Mouse (Mus musculus) v-Abl transformed pro-B cells (cell line): ENCODE data around the gene Htr2b.

Experiments used
- in situ Hi-C, 2 experiments: fragments of 400-800 bp; cut with MboI; formaldehyde crosslinking; loops; one replicate each; pipeline ENCODE4 v1.15.1; 2025; ENCODE audit not compliant: unreplicated experiment in 2 of 2

The Htr2b gene

DNA sequence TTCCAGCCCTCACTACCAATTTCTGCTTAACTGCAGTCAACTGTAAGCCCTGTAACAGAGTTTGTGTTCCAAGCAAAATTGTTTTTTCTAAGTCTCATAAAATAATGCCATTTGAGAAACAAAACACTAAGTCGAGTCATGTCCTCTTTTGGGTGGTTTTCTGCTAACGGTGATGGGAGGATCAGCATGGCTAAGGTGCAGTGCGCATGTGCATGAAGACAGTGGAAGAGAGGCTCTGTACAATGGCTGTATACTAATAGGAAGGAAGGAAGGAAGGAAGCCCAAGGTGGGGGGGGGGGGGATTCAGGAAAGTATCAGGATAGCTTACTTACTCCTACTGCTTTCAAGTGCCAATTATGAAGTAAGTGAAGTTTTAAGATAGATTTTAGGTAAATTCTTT, 2.4 kb upstream of the Htr2b start:
- in situ Hi-C loops, result loop anchor here in 1 of 2 experiments (25.0 kb wide), 1 partner anchor 1873 kb away; no protein-coding TSS in a partner anchor

DNA sequence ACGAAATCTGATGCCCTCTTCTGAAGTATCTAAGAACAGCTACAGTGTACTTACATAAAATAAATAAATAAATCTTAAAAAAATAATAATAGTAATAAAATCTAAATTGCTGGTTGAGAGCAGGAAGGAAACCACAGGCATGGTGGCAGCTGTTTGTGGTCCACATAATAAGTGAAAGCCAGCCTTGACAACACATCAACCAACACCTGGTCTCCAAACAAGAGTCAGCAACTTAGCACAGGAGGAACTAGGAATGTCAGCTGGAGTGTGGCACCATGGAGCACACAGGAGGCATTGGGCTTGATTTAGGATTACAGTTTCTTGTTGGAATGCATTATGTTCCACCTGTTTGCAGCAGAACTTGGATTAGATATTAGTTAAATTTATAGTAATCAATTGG, 6.7 kb downstream of the Htr2b start:
- in situ Hi-C loops, result loop anchor here in 1 of 2 experiments (25.0 kb wide), 1 partner anchor 1882 kb away; no protein-coding TSS in a partner anchor

DNA sequence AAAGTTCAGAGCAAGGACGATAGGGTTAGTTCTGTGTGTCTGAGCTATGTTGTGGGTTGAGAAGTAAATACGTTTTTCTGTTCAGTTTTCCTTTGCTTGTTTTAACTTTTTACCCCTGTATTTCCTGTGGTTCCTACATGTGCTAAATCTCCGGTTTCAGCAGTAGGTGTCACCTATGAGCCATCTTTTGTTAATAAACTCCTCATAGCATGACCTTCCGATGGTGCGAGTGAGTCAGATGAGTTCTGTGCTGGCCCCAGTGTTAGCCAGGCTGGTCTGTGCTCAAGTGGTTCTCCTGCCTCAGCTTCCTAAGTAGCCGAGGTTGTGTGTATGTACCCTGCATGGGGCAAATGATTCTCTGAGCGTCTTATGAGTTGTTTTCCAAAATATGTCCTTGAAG, 17.4 kb downstream of the Htr2b start:
- in situ Hi-C loops, result loop anchor here in 1 of 2 experiments (25.0 kb wide), 1 partner anchor 1143 kb away; no protein-coding TSS in a partner anchor

DNA sequence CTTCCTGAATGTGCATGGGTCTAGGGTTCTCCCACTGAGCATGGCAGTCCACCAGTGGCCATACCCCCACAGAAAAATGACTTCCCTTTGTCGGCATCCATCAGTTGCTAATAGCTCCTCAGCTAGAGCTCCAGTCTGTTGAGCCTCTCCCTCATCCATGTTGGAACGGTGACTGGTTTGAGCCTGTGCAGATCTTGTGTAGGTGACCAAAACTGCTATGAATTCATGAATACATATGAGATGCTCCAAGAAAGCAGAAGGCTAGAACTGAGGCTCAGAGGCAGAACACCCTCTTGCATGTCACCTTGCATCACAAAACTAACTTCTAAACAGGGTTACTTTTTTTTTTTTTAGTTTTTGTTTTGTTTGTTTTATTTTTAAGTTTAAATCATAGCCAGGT, 35.2 kb downstream of the Htr2b start:
- in situ Hi-C loops, result loop anchor here (10.0 to 25.0 kb wide), 2 partner anchors 258 to 1161 kb away; no protein-coding TSS in a partner anchor

DNA sequence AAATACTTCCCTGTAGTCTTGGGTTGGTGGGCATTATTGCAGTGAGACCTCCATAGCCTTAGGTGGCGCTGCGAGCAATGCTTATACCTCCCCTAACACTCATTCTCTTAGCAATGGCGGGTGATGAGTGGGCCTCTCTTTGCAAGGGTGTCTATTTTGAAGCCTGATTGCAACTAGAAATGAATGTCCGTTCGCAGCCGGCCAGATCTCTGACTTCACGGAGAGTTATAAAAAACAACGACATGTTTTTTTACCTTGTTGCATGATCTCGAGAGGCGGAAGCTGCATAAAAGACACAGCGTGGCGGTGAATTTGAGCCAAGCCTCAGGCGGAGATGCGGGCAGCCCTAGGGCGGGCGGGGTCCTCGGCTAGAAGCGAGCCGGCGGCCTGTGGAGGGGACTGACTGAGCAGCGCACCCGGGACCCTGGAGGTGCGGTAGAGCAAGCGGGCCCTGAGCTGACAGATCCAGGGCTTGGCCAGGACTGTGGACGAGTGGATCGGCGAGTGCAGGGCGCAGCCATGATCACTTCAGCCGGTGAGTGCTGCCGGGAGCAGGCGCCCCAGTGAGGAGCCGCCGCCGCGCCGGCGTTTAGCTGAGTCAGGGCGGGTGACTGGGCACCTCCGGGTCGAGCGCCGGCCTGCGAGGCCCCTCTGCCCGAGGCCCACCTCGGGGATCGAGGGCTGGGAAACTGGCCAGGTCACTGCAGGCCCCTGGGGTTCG, 47.3 kb downstream of the Htr2b start, which contains the start of gene Psmd1:
Gene Psmd1 (plus strand): TSS at position 117 of the 721 bp plus-strand sequence.
- in situ Hi-C loops, result no loop called here

DNA sequence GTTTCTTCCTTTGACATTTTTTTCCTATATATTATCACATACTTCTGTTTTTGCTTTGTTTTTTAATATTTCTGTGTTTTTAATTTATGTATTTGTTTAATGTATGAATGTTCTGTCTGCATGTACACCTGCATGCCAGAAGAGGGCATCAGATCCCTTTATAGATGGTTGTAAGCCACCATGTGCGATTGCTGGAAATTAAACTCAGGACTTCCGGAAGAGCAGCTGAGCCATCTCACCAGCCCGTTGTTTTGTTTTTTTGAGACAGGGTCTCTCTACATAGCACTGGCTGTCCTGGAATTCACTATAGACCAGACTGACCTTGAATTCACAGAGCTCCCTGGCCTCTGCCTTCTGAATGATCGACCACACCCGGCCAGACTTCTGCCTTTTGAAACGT, 49.2 kb downstream of the Htr2b start:
- in situ Hi-C loops, result no loop called here

DNA sequence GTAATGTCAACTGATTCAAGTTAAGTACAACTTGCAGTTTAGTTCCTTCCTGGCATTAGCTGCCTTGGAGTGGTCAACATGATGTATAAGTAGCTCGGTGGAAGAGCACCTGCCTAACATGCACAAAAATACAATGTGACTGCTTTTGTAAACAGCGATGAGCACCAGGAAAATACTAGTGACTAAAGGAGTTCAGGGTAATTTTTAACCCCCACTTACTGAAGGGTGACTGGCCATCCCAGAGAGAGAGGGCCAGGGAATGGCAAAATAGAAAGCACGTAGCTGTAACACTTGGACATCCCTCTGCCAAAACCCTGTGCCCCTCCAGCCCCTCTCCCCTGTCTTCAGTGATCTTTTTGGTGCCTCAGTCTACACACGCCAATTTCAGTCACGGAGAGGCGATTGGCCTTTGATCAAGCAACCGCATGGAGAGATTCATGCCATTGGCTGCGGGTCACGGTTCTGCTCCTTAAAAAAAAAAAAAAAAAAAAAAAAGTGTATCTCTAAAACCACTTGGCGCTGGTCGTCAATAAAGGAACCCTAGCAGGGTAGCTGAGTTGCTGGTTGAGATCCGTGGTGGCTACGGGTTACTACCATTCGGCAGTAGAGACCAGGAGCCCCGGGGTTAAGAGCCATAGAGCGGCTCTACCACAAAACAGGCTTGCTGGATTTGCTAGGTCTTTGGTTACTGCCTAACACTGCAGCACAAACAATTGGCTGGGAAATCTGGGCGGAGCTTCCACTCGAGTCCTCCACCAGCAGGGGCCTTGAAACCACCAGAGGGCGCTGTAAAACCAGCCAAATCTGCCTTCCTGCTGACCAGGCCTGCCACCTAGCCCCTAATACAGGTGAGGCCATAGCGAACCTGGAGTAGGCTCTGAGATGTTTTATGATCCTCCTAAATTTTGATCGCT, 52.7 kb downstream of the Htr2b start:
- in situ Hi-C loops, result no loop called here

DNA sequence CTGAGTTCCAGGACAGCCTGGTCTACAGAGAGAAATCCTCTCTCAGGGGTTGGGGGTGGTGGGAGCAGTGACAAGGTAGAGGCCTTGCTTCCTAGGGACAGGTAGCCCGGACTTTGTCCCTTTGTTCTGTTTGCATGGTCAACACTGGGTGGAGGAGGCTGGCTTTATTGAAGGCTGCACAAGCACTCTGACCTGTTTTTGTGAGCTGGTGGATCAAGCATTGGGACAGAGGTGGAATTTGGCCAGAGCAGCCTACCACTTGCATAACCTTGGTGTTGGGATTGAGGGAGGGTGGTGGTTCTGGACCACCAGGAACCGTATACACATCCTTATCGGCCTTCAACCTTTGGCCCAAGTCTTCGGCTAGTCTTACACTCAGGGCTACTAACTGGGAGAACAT, 55.5 kb downstream of the Htr2b start:
- in situ Hi-C loops, result no loop called here

DNA sequence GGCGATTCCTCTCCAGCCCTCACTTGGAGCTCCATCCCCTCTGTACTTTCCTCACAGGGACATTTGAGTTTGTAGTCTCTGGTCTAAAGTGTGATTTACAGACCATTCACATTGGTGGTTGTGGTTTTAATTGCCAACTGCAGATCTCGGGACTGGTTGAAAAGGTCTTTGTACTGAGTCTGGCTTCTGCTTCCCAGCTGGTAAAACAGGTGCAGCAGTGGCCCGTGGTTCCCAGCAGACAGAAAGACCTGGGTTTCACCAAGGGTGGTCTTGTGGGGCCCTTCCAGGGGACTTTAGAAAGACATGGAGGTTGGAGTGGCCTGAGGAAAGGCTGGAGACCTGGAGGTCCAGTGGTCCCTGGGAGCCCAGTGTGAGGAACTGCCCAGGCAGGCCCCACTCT, 56.8 kb downstream of the Htr2b start:
- in situ Hi-C loops, result no loop called here

DNA sequence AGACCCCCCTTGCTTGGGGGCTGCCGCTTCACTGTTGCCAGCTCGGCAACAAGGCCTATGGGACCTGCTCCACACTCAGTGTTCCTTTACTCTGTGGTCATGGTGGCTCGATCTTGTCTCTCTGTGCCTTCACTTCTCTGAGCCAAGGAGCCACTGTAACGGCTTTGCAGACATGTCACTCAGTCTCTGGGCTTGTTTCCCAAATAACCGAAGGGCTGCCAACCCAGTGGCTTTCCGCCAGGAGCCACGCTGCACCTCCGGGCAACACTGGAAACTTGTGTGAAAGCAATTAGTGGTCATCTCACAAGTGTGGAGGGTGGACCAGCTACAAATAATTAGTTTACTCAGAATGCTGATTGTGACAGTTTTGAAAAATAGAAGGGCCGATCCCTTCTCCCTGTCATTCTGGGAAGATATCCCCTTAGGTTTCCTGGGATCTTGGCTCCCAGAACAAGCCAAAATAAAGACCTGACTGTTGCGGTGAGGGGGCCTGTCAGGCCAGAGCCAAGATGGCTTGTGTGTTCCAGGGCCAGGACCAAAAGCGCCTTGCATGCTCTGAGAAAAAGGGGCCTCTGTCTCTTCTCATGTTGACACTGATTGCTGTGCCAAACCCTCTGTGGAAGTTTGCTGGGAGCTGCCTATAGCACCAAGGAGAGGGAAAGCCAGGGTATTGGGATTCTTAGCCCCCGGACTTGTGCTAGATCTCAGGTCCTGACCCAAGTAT, 58.4 kb downstream of the Htr2b start:
- in situ Hi-C loops, result no loop called here
